Mouse (Mus musculus) myocyte (in vitro differentiated cells): ENCODE data around the gene Kmt5b.

Source experiments
- MYOG ChIP-seq, 3 experiments: IDR thresholded peaks; one replicate each; pipeline ENCODE4 v1.6.1; 2011; ENCODE audit warnings: control low read depth in 2 of 3, low read depth in 2 of 3, mild to moderate bottlenecking in 2 of 3; ENCODE audit not compliant: insufficient read length in 2 of 3, control insufficient read depth in 1 of 3, insufficient read depth in 1 of 3
- POLR2A ChIP-seq: IDR thresholded peaks from one replicate; pipeline ENCODE4 v1.6.1; 2011; ENCODE audit warnings: low read depth, mild to moderate bottlenecking, control low read depth, moderate library complexity; ENCODE audit not compliant: insufficient read length
- USF1 ChIP-seq: IDR thresholded peaks from one replicate; pipeline ENCODE4 v1.6.1; 2011; ENCODE audit warnings: low read depth, mild to moderate bottlenecking, control low read depth, moderate library complexity

- TF ChIP-seq USF1 (no peak), POLR2A (no peak), MYOG (IDR thresholded peaks at IDR 0.05; ENCODE audit: control insufficient read depth in 1 of 3, insufficient read depth in 1 of 3, insufficient read length in 2 of 3, low read depth in 2 of 3) (no peak)
These were observed 80.5 kb downstream of the Kmt5b start for GRCm38 (mm10) chr19:3847711-3848110.
